Mouse (Mus musculus): ENCODE measurements around the gene Pea15a.

DNA sequence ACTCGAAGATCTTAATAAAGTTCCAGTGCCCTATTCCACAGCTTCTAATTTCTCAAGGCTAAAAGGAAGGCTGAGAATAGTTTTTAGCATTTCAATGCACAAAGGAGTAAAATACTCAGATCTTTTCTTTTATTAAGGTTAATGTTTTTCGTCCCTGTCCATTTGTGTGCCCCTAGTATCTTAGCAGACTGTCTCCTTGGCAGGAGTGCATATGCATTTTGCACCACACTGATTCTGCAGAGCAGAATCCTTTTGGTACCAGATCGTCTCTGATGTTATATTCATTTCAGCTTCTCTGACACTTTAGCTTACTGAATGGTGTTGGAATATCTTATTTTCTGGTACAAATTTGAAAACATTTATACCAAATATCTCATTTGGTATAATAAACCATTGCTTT is 24.8 kb downstream of the Pea15a start:
- TF ChIP-seq EP300 (IDR thresholded peaks at IDR 0.05; ENCODE audit: low read depth) (no peak), CTCF (IDR thresholded peaks at IDR 0.05; ENCODE audit: low read depth) (no peak)

Measured in liver, postnatal 0 days (tissue).